Mouse (Mus musculus) MEL (cell line): ENCODE measurements at regions not wholly inside any gene's neighbourhood (a gene's known extent, or its start where the extent isn't known, plus 50 kb on each side); places are given as distances from the start of the nearest gene placed in this dataset.

Experiments used
- DNase-seq: peaks from one replicate; pipeline ENCODE4 v3.0.0; 2011; ENCODE audit warnings: low read depth, low spot score
- H3K27ac ChIP-seq: 2 replicates; pipeline ENCODE4 v1.5.1; 2012; ENCODE audit warnings: low read depth, mild to moderate bottlenecking, control low read depth, low read length, moderate library complexity; ENCODE audit not compliant: control insufficient read depth
- H3K27me3 ChIP-seq, 2 experiments: fragments of 150-350 bp in 1 of 2; sonication (generic) in 1 of 2; 2 replicates each; pipeline ENCODE4 v1.6.1; 2012; ENCODE audit warnings: low read length in 2 of 2, mild to moderate bottlenecking in 2 of 2, improper control_type of control experiment in 1 of 2, moderate library complexity in 1 of 2; ENCODE audit not compliant: insufficient read depth in 2 of 2, control insufficient read depth in 1 of 2
- H3K36me3 ChIP-seq, 2 experiments: 2 replicates each; pipeline ENCODE4 v1.6.1; 2012 to 2014; ENCODE audit warnings: low read length in 2 of 2, improper control_type of control experiment in 1 of 2, inconsistent platforms in 1 of 2, mild to moderate bottlenecking in 1 of 2; ENCODE audit not compliant: insufficient read depth in 2 of 2, control insufficient read depth in 1 of 2
- H3K4me1 ChIP-seq, 2 experiments: fragments of 150-350 bp in 1 of 2; sonication (generic) in 1 of 2; 2 replicates each; pipeline ENCODE4 v1.6.1; 2012; ENCODE audit warnings: low read length in 2 of 2, improper control_type of control experiment in 1 of 2, mild to moderate bottlenecking in 1 of 2; ENCODE audit not compliant: insufficient read depth in 2 of 2, control insufficient read depth in 1 of 2
- H3K4me3 ChIP-seq, 2 experiments: fragments of 150-350 bp in 1 of 2; sonication (generic) in 1 of 2; 2 replicates each; pipeline ENCODE4 v1.5.1; 2012; ENCODE audit warnings: low read depth in 2 of 2, low read length in 2 of 2, mild to moderate bottlenecking in 2 of 2, moderate library complexity in 2 of 2, control low read depth in 1 of 2, improper control_type of control experiment in 1 of 2; ENCODE audit not compliant: control insufficient read depth in 1 of 2, insufficient read depth in 1 of 2
- H3K79me2 ChIP-seq: 2 replicates; pipeline ENCODE4 v1.6.1; 2012; ENCODE audit warnings: mild to moderate bottlenecking, low read length, moderate library complexity; ENCODE audit not compliant: control insufficient read depth, poor library complexity, insufficient read depth
- H3K9ac ChIP-seq: 2 replicates; pipeline ENCODE4 v1.6.1; 2012; ENCODE audit warnings: low read depth, mild to moderate bottlenecking, control low read depth, low read length, moderate library complexity; ENCODE audit not compliant: control insufficient read depth, poor library complexity, severe bottlenecking
- H3K9me3 ChIP-seq: fragments of 150-350 bp; sonication (generic); replicated peaks from 2 replicates; pipeline ENCODE4 v1.6.1; 2012; ENCODE audit warnings: mild to moderate bottlenecking, low read length, improper control_type of control experiment, moderate library complexity; ENCODE audit not compliant: insufficient read depth
- BHLHE40 ChIP-seq: IDR thresholded peaks from 2 replicates; pipeline ENCODE4 v1.6.1; 2012; ENCODE audit warnings: low read depth, mild to moderate bottlenecking, inconsistent platforms, low read length, improper control_type of control experiment, borderline replicate concordance
- CHD2 ChIP-seq: IDR thresholded peaks from 2 replicates; pipeline ENCODE4 v1.6.1; 2011; ENCODE audit warnings: low read length, improper control_type of control experiment
- ETS1 ChIP-seq: IDR thresholded peaks from 2 replicates; pipeline ENCODE4 v1.6.1; 2012; ENCODE audit warnings: low read depth, mild to moderate bottlenecking, inconsistent platforms, low read length, improper control_type of control experiment, moderate library complexity
- HCFC1 ChIP-seq: IDR thresholded peaks from 2 replicates; pipeline ENCODE4 v1.6.1; 2012; ENCODE audit warnings: low read depth, mild to moderate bottlenecking, inconsistent platforms, low read length, improper control_type of control experiment, moderate library complexity
- JUND ChIP-seq: IDR thresholded peaks from 2 replicates; pipeline ENCODE4 v1.6.1; 2011; ENCODE audit warnings: low read depth, mild to moderate bottlenecking, improper control_type of control experiment, low read length
- MAFK ChIP-seq: IDR thresholded peaks from 2 replicates; pipeline ENCODE4 v1.6.1; 2011; ENCODE audit warnings: low read depth, mild to moderate bottlenecking, low read length, improper control_type of control experiment, borderline replicate concordance
- MXI1 ChIP-seq: IDR thresholded peaks from 2 replicates; pipeline ENCODE4 v1.6.1; 2011; ENCODE audit warnings: mild to moderate bottlenecking, low read depth, low read length, improper control_type of control experiment
- MYB ChIP-seq: IDR thresholded peaks from 2 replicates; pipeline ENCODE4 v1.6.1; 2011; ENCODE audit warnings: mild to moderate bottlenecking, low read depth, low read length, improper control_type of control experiment
- MYC ChIP-seq: IDR thresholded peaks from 2 replicates; pipeline ENCODE4 v1.6.1; 2011; ENCODE audit warnings: low read depth, mild to moderate bottlenecking, low read length, improper control_type of control experiment, moderate library complexity
- NELFE ChIP-seq: IDR thresholded peaks from 2 replicates; pipeline ENCODE4 v1.6.1; 2011; ENCODE audit warnings: low read depth, low read length, improper control_type of control experiment
- POLR2A ChIP-seq, 2 experiments: IDR thresholded peaks; 2 replicates each; pipeline ENCODE4 v1.6.1; 2011 to 2012; ENCODE audit warnings: low read length in 2 of 2, mild to moderate bottlenecking in 2 of 2, control low read depth in 1 of 2, improper control_type of control experiment in 1 of 2, low read depth in 1 of 2, moderate library complexity in 1 of 2; ENCODE audit not compliant: control insufficient read depth in 1 of 2, insufficient read depth in 1 of 2, poor library complexity in 1 of 2
- POLR2AphosphoS5 ChIP-seq: IDR thresholded peaks from 2 replicates; pipeline ENCODE4 v1.6.1; 2012; ENCODE audit warnings: low read depth, borderline replicate concordance, mild to moderate bottlenecking, inconsistent platforms, low read length, moderate library complexity, mixed read lengths
- RAD21 ChIP-seq: IDR thresholded peaks from 2 replicates; pipeline ENCODE4 v1.6.1; 2011; ENCODE audit warnings: mild to moderate bottlenecking, low read depth, low read length, improper control_type of control experiment
- SIN3A ChIP-seq: IDR thresholded peaks from 2 replicates; pipeline ENCODE4 v1.6.1; 2012; ENCODE audit warnings: low read length, improper control_type of control experiment, inconsistent platforms
- TAL1 ChIP-seq: IDR thresholded peaks from 2 replicates; pipeline ENCODE4 v1.6.1; 2012; ENCODE audit warnings: mild to moderate bottlenecking, inconsistent platforms, low read length, moderate library complexity, mixed read lengths
- TBP ChIP-seq: IDR thresholded peaks from 2 replicates; pipeline ENCODE4 v1.8.0; 2011; ENCODE audit warnings: low read depth, low read length, improper control_type of control experiment
- ZC3H11A ChIP-seq: IDR thresholded peaks from 2 replicates; pipeline ENCODE4 v1.6.1; 2012; ENCODE audit warnings: low read depth, mild to moderate bottlenecking, inconsistent platforms, low read length, improper control_type of control experiment
- ZKSCAN1 ChIP-seq: IDR thresholded peaks from 2 replicates; pipeline ENCODE4 v1.6.1; 2012; ENCODE audit warnings: low read depth, mild to moderate bottlenecking, inconsistent platforms, low read length, improper control_type of control experiment, moderate library complexity

DNA sequence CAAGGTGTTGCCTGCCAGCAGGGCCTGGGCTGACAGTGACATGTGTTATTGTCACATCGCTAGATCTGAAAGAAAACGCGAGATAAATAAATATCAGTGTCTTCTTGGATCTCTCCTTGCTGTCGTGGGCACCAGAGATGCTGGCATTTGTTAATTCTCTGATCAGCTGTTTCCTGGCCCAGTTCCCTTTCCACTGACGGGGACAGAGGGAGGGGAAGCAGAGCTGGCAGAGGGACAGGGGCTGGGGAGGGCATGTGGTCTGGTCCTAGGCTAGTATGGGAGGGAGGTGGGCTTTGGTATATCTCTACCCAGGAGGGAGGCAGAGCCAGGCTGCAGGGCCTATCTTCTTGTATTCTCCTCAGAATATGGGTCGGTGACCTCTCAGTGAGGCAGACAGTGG, 111.3 kb upstream of the Irx3 start:
- no peaks in the 10 kb centered on the region for H3K27me3 ChIP-seq
- no peak for DNase-seq
- H3K79me2 ChIP-seq = no peaks in the 10 kb centered on the region
- H3K9ac ChIP-seq = no peak overlapping the region
- no peak for TF ChIP-seq MYC
- TF ChIP-seq ZKSCAN1 = no peak
- no peak for TF ChIP-seq RAD21
- no peak for TF ChIP-seq ETS1
- no peak for TF ChIP-seq NELFE
- no peak for TF ChIP-seq POLR2A (IDR thresholded peaks at IDR 0.05; ENCODE audit: control insufficient read depth in 1 of 2, insufficient read depth in 1 of 2, low read depth in 1 of 2, low read length in 2 of 2, poor library complexity in 1 of 2)
- H3K36me3 ChIP-seq = no peaks in the 10 kb centered on the region
- H3K4me3 ChIP-seq = no peak overlapping the region
- no peak overlapping the region for H3K27ac ChIP-seq
- no peaks in the 10 kb centered on the region for H3K4me1 ChIP-seq
- H3K9me3 ChIP-seq = no peaks in the 10 kb centered on the region

- no peak overlapping the region for H3K4me3 ChIP-seq
- H3K27me3 ChIP-seq = no peaks in the 10 kb centered on the region
- no peaks in the 10 kb centered on the region for H3K9me3 ChIP-seq
- no peak for DNase-seq
- no peaks in the 10 kb centered on the region for H3K79me2 ChIP-seq
- H3K36me3 ChIP-seq = no peaks in the 10 kb centered on the region
- H3K9ac ChIP-seq = no peak overlapping the region
- no peaks in the 10 kb centered on the region for H3K4me1 ChIP-seq
- TF ChIP-seq MXI1 (no peak), CHD2 (no peak), TBP (no peak), NELFE (no peak), HCFC1 (no peak), SIN3A (no peak), MYB (no peak), POLR2AphosphoS5 (no peak), BHLHE40 (no peak), ZC3H11A (no peak), ETS1 (no peak), JUND (no peak), TAL1 (no peak), MAFK (no peak)
- H3K27ac ChIP-seq = no peak overlapping the region
Observed at GRCm38 (mm10) chr8:91909637-91910383, 107.9 kb upstream of the Irx3 start.
